Mouse (Mus musculus) myocyte (in vitro differentiated cells): ENCODE measurements at regions not wholly inside any gene's neighbourhood (a gene's known extent, or its start where the extent isn't known, plus 50 kb on each side); places are given as distances from the start of the nearest gene placed in this dataset.
"Not testable (repeated sequence)": the region's sequence is repeated elsewhere in the genome, so short reads cannot be mapped to it uniquely, and the experiment has no call there.

ENCODE experiments used
- H3K27me3 ChIP-seq: one replicate; pipeline ENCODE4 v1.6.1; 2011; ENCODE audit not compliant: control insufficient read depth, insufficient read depth, insufficient read length
- H3K36me3 ChIP-seq: one replicate; pipeline ENCODE4 v1.6.1; 2011; ENCODE audit not compliant: control insufficient read depth, insufficient read depth
- H3K4me2 ChIP-seq: one replicate; pipeline ENCODE4 v1.6.1; 2011; ENCODE audit warnings: low read depth, control low read depth
- H3K4me3 ChIP-seq: one replicate; pipeline ENCODE4 v1.5.1; 2011; ENCODE audit warnings: mild to moderate bottlenecking, control low read depth, moderate library complexity
- H3K79me2 ChIP-seq: one replicate; pipeline ENCODE4 v1.6.1; 2011; ENCODE audit not compliant: control insufficient read depth, insufficient read depth
- H3ac ChIP-seq: one replicate; pipeline ENCODE4 v1.6.1; 2011; ENCODE audit not compliant: control insufficient read depth, insufficient read length
- CEBPB ChIP-seq: IDR thresholded peaks from 2 replicates; pipeline ENCODE4 v1.6.1; 2011; ENCODE audit warnings: mild to moderate bottlenecking, moderate library complexity; ENCODE audit not compliant: poor library complexity, insufficient read depth, severe bottlenecking
- E2F4 ChIP-seq: IDR thresholded peaks from one replicate; pipeline ENCODE4 v1.6.1; 2011; ENCODE audit warnings: mild to moderate bottlenecking, control low read depth, moderate library complexity; ENCODE audit not compliant: insufficient read depth
- MAX ChIP-seq: IDR thresholded peaks from one replicate; pipeline ENCODE4 v1.6.1; 2011; ENCODE audit warnings: low read depth, mild to moderate bottlenecking, control low read depth
- MYOD1 ChIP-seq, 3 experiments: IDR thresholded peaks; one replicate each; pipeline ENCODE4 v1.6.1; 2011; ENCODE audit warnings: control low read depth in 2 of 3, low read depth in 2 of 3, mild to moderate bottlenecking in 2 of 3, moderate library complexity in 1 of 3; ENCODE audit not compliant: insufficient read length in 2 of 3, control insufficient read depth in 1 of 3
- MYOG ChIP-seq, 3 experiments: IDR thresholded peaks; one replicate each; pipeline ENCODE4 v1.6.1; 2011; ENCODE audit warnings: control low read depth in 2 of 3, low read depth in 2 of 3, mild to moderate bottlenecking in 2 of 3; ENCODE audit not compliant: insufficient read length in 2 of 3, control insufficient read depth in 1 of 3, insufficient read depth in 1 of 3
- POLR2A ChIP-seq: IDR thresholded peaks from one replicate; pipeline ENCODE4 v1.6.1; 2011; ENCODE audit warnings: low read depth, mild to moderate bottlenecking, control low read depth, moderate library complexity; ENCODE audit not compliant: insufficient read length
- POLR2AphosphoS2 ChIP-seq: IDR thresholded peaks from one replicate; pipeline ENCODE4 v1.6.1; 2011; ENCODE audit warnings: low read depth, control low read depth; ENCODE audit not compliant: insufficient read length
- REST ChIP-seq: IDR thresholded peaks from one replicate; pipeline ENCODE4 v1.6.1; 2011; ENCODE audit warnings: mild to moderate bottlenecking, control low read depth, moderate library complexity; ENCODE audit not compliant: insufficient read depth, insufficient read length
- SRF ChIP-seq: IDR thresholded peaks from one replicate; pipeline ENCODE4 v1.6.1; 2011; ENCODE audit warnings: low read depth; ENCODE audit not compliant: control insufficient read depth, insufficient read length
- TCF12 ChIP-seq: IDR thresholded peaks from one replicate; pipeline ENCODE4 v1.6.1; 2011; ENCODE audit warnings: mild to moderate bottlenecking, control low read depth; ENCODE audit not compliant: poor library complexity, insufficient read depth, severe bottlenecking
- TCF3 ChIP-seq: IDR thresholded peaks from one replicate; pipeline ENCODE4 v1.6.1; 2011; ENCODE audit warnings: low read depth, control low read depth; ENCODE audit not compliant: insufficient read length
- USF1 ChIP-seq: IDR thresholded peaks from one replicate; pipeline ENCODE4 v1.6.1; 2011; ENCODE audit warnings: low read depth, mild to moderate bottlenecking, control low read depth, moderate library complexity

DNA sequence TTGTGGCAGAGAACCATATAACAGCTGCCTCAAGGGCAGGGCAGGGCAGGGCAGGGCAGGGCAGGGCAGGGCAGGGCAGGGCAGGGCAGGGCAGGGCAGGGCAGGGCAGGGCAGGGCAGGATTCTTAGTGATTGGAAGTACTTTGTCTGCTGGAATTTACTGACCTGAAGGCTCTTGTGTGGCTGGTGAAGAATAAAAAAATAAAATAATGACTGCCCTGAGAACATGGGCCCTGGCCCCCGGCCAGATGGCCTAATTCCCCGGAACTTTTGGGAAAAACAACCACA is 169.3 kb downstream of the Qk start:
- peak in 1 of 3 experiments; percentile 26 for TF ChIP-seq MYOD1 (IDR thresholded peaks at IDR 0.05; ENCODE audit: control insufficient read depth in 1 of 3, insufficient read length in 2 of 3, low read depth in 2 of 3)
- not testable (repeated sequence) for H3K4me2 ChIP-seq, H3K27me3 ChIP-seq, H3ac ChIP-seq, H3K4me3 ChIP-seq, H3K36me3 ChIP-seq, H3K79me2 ChIP-seq

DNA sequence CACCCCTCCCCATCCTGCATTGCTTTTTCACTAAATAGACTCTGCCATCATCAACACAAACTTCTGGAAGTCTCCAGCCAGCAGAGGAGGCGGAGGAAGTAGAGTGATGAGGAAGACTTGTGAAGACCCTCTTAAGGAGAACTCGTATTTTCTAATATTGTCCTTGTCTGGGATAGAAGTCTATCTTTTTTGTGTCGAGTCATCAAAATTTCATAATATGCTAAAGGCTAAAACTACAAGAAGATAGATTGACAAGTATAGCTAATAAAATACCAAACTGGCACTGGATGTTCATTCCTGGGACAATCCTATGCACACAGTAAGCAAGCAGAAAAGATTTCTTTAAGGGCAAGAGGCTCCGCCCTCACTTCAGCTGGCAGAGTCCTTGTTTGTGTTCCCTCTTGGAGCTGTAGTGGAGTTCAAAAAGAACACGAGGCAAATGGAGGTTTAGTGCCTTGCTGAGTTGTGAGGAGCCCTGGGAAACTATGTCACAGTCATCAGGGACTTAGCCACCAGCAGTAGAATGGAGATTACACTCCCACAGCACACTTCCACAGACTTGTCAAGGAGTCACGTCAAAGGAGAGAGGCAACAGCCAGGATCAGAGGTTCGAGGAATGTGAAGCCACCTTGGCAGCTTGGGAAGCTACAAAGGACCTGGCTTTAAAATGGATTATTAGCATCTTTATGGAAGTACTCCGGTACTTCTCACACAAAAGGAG is 169.8 kb downstream of the Qk start:
- Histone ChIP-seq H3K27me3 (no peaks in the 10 kb centered on the region), H3ac (no peak overlapping the region), H3K4me2 (no peak overlapping the region), H3K36me3 (no peaks in the 10 kb centered on the region), H3K4me3 (no peak overlapping the region), H3K79me2 (no peaks in the 10 kb centered on the region)
- no peak for TF ChIP-seq E2F4
- no peak for TF ChIP-seq POLR2A
- TF ChIP-seq SRF = no peak
- no peak for TF ChIP-seq TCF3
- TF ChIP-seq REST = no peak
- TF ChIP-seq TCF12 = no peak
- TF ChIP-seq USF1 = no peak
- TF ChIP-seq CEBPB = no peak
- TF ChIP-seq MYOG (IDR thresholded peaks at IDR 0.05; ENCODE audit: control insufficient read depth in 1 of 3, insufficient read depth in 1 of 3, insufficient read length in 2 of 3, low read depth in 2 of 3) = no peak
- TF ChIP-seq MAX = no peak
- no peak for TF ChIP-seq MYOD1 (IDR thresholded peaks at IDR 0.05; ENCODE audit: control insufficient read depth in 1 of 3, insufficient read length in 2 of 3, low read depth in 2 of 3)
- no peak for TF ChIP-seq POLR2AphosphoS2

DNA sequence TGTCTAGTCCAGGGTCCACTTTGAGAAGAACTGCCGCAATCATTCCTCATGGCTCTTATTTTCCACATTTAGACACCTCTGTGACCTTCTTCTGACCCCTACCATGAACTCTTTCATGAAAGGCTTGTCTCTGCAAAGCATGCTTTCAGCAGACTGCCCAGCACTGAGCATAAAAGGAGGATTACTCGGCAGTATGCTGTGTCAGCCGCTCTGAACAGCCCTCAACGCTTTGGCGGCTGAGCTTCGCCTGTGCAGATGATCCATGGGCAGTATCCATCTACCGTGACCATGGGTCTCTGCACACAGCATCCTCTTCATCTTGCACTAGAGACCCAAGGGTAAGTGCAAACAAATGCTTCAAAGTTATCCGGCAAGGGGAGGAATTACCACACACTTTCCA is 172.5 kb downstream of the Qk start:
- Histone ChIP-seq H3K27me3 (no peaks in the 10 kb centered on the region), H3K36me3 (no peaks in the 10 kb centered on the region), H3ac (no peak overlapping the region), H3K4me2 (no peak overlapping the region), H3K4me3 (no peak overlapping the region), H3K79me2 (no peaks in the 10 kb centered on the region)
- TF ChIP-seq MAX (no peak), E2F4 (no peak), SRF (no peak), CEBPB (no peak), MYOG (IDR thresholded peaks at IDR 0.05; ENCODE audit: control insufficient read depth in 1 of 3, insufficient read depth in 1 of 3, insufficient read length in 2 of 3, low read depth in 2 of 3) (no peak), REST (no peak), MYOD1 (IDR thresholded peaks at IDR 0.05; ENCODE audit: control insufficient read depth in 1 of 3, insufficient read length in 2 of 3, low read depth in 2 of 3) (no peak), USF1 (no peak), TCF12 (no peak), POLR2AphosphoS2 (no peak), POLR2A (no peak), TCF3 (no peak)

DNA sequence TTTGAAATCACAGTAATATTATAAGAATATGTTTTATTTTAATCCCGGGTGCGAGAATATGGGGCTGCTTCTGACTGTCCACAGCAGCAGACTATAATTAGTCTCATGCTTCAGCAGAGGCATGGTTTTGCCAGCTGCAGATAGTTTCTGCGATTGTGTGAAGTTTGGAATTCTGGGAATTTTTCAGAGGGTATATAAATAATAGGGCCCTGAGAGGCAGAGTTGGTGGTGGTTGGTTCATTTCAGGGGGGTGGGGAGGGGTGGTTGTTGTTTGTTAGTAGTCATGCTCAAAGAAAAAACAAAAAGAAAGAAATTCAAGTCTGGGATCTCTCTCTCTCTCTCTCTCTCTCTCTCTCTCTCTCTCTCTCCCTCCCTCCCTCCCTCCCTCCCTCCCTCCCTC is 173.1 kb downstream of the Qk start:
- H3K4me2 ChIP-seq = no peak overlapping the region
- H3K79me2 ChIP-seq = no peaks in the 10 kb centered on the region
- H3K36me3 ChIP-seq = no peaks in the 10 kb centered on the region
- no peak overlapping the region for H3ac ChIP-seq
- peak; percentile 7 for TF ChIP-seq TCF12
- no peak for TF ChIP-seq SRF
- H3K4me3 ChIP-seq = no peak overlapping the region
- no peaks in the 10 kb centered on the region for H3K27me3 ChIP-seq

DNA sequence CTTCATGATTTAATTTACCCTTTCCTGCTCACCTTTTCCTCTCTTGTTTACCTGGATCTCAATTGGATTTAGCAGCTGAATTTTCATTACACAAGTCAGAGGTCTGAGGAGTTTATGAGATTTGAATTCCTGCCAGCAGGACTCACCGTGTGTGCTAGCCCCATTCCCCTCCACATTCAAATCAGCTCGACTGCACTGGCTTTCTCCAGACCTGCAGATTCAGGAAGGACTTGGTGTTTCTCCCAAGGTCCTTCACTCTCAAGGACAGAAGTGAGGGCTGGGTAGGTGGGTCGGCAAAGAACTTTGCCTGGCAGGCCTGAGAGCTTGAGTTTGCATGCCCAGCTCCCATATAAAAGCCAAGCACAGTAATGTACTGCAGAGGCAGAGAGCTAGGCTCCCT is 180.8 kb downstream of the Qk start:
- Histone ChIP-seq H3K36me3 (no peaks in the 10 kb centered on the region), H3K27me3 (no peaks in the 10 kb centered on the region), H3ac (no peak overlapping the region), H3K4me3 (no peak overlapping the region), H3K4me2 (no peak overlapping the region), H3K79me2 (no peaks in the 10 kb centered on the region)
- TF ChIP-seq POLR2AphosphoS2 (no peak), REST (no peak), CEBPB (no peak)
